Mouse (Mus musculus): ENCODE data around the gene Ago1. TPM values are rescaled to one million over a fixed set of nuclear protein-coding genes. Genes with fewer than 3 reads are reported as not detected.

The Ago1 gene
- total and polyA plus RNA-seq, 2 experiments from 2014 or later = 6.4 to 36.3 TPM

GRCm38 (mm10) chr4:126502977-126503309 is 34.6 kb upstream of the Ago1 start:
- DNase-seq (ENCODE audit: low spot score) (no peak), ATAC-seq (ENCODE audit: low FRiP score) (no peak)
- Histone ChIP-seq H3K4me3 (ENCODE audit: low read depth, low read length) (no peak overlapping the region), H3K4me2 (ENCODE audit: low read depth, low read length, poor library complexity, severe bottlenecking) (no peak overlapping the region), H3K9me3 (ENCODE audit: low read length) (no peaks in the 10 kb centered on the region), H3K9ac (replicated peaks; ENCODE audit: low read length, poor library complexity, severe bottlenecking) (no peak overlapping the region), H3K27ac (ENCODE audit: low read depth, low read length) (no peak overlapping the region), H3K36me3 (ENCODE audit: insufficient read depth, low read length) (peaks cover 41% of the 10 kb centered on the region), H3K4me1 (ENCODE audit: insufficient read depth, low read length) (no peaks in the 10 kb centered on the region), H3K27me3 (ENCODE audit: insufficient read depth, low read length) (no peaks in the 10 kb centered on the region)
- WGBS = 59% methylated on average over 8 of the region's 8 CpGs
- no peak for TF ChIP-seq CTCF (IDR thresholded peaks at IDR 0.05)

DNA sequence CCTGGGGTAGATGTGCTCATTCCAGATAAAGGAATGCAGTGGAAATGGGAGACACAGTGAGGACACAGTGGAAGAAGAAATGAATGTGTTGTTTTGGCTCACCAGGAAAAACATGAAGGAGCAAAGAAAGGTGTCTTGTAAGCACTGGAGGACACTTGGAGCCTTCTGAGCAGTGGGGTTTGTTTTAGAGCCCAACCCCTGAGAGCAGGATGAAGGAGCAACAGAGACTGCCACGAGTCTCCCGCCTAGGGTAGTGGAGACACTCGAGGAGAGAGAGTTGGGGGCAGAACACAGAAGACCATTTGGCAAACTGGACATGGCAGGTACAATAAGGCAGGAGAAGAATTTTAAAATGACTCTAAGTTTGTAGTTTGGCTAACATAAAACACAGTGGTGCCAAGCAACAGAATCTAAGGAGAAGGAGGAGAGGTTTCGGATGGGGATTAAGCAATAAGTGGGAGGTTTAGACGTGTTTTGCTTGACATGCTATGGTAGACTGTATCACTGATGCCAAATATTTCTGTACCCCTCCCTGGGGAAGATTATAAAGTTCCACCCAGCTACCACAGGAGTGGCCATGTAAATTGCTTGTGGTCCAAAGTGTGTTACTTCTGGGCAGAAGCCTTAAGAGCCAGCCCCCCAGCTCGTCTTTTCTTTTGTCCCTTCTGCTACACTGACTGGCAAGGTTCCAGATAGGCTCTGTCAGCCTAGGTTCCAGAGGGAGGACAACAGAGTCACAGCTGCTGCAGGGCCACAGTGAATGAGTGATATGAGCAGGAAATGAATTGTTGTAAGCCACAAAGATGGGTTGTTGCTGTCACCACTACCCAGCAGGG is 34.0 kb upstream of the Ago1 start:
- peaks cover 42% of the 10 kb centered on the region for H3K36me3 ChIP-seq (ENCODE audit: insufficient read depth, low read length)

GRCm38 (mm10) chr4:126498601-126499000 is 30.2 kb upstream of the Ago1 start:
- Histone ChIP-seq H3K4me2 (ENCODE audit: low read depth, low read length, poor library complexity, severe bottlenecking) (no peak overlapping the region), H3K27me3 (ENCODE audit: insufficient read depth, low read length) (no peaks in the 10 kb centered on the region), H3K36me3 (ENCODE audit: insufficient read depth, low read length) (peaks cover 29% of the 10 kb centered on the region), H3K9ac (replicated peaks; ENCODE audit: low read length, poor library complexity, severe bottlenecking) (no peak overlapping the region), H3K9me3 (ENCODE audit: low read length) (no peaks in the 10 kb centered on the region), H3K27ac (ENCODE audit: low read depth, low read length) (no peak overlapping the region), H3K4me1 (ENCODE audit: insufficient read depth, low read length) (no peaks in the 10 kb centered on the region), H3K4me3 (ENCODE audit: low read depth, low read length) (no peak overlapping the region)
- WGBS = 85% methylated on average over 1 of the region's 1 CpGs
- ATAC-seq (ENCODE audit: low FRiP score) = no peak
- no peak for TF ChIP-seq CTCF (IDR thresholded peaks at IDR 0.05)
- DNase-seq (ENCODE audit: low spot score) = no peak

More for the DNA sequence above, 34.0 kb upstream of the Ago1 start:
- TF ChIP-seq CTCF (IDR thresholded peaks at IDR 0.05) = no peak
- Histone ChIP-seq H3K27ac (ENCODE audit: low read depth, low read length) (no peak overlapping the region), H3K9me3 (ENCODE audit: low read length) (no peaks in the 10 kb centered on the region), H3K4me2 (ENCODE audit: low read depth, low read length, poor library complexity, severe bottlenecking) (no peak overlapping the region), H3K4me3 (ENCODE audit: low read depth, low read length) (no peak overlapping the region), H3K27me3 (ENCODE audit: insufficient read depth, low read length) (no peaks in the 10 kb centered on the region), H3K9ac (replicated peaks; ENCODE audit: low read length, poor library complexity, severe bottlenecking) (no peak overlapping the region), H3K4me1 (ENCODE audit: insufficient read depth, low read length) (no peaks in the 10 kb centered on the region)
- no peak for ATAC-seq (ENCODE audit: low FRiP score)
- 59% methylated on average over 6 of the region's 6 CpGs for WGBS
- DNase-seq (ENCODE audit: low spot score) = peak; percentile 19

GRCm38 (mm10) chr4:126496963-126497362 is 28.6 kb upstream of the Ago1 start:
- TF ChIP-seq CTCF (IDR thresholded peaks at IDR 0.05) = no peak
- Histone ChIP-seq H3K27me3 (ENCODE audit: insufficient read depth, low read length) (no peaks in the 10 kb centered on the region), H3K4me2 (ENCODE audit: low read depth, low read length, poor library complexity, severe bottlenecking) (no peak overlapping the region), H3K36me3 (ENCODE audit: insufficient read depth, low read length) (peaks cover 31% of the 10 kb centered on the region), H3K9me3 (ENCODE audit: low read length) (no peaks in the 10 kb centered on the region), H3K4me1 (ENCODE audit: insufficient read depth, low read length) (no peaks in the 10 kb centered on the region), H3K4me3 (ENCODE audit: low read depth, low read length) (no peak overlapping the region), H3K9ac (replicated peaks; ENCODE audit: low read length, poor library complexity, severe bottlenecking) (no peak overlapping the region), H3K27ac (ENCODE audit: low read depth, low read length) (no peak overlapping the region)
- no peak for DNase-seq (ENCODE audit: low spot score)
- no peak for ATAC-seq (ENCODE audit: low FRiP score)
- WGBS = 85% methylated on average over 2 of the region's 2 CpGs

DNA sequence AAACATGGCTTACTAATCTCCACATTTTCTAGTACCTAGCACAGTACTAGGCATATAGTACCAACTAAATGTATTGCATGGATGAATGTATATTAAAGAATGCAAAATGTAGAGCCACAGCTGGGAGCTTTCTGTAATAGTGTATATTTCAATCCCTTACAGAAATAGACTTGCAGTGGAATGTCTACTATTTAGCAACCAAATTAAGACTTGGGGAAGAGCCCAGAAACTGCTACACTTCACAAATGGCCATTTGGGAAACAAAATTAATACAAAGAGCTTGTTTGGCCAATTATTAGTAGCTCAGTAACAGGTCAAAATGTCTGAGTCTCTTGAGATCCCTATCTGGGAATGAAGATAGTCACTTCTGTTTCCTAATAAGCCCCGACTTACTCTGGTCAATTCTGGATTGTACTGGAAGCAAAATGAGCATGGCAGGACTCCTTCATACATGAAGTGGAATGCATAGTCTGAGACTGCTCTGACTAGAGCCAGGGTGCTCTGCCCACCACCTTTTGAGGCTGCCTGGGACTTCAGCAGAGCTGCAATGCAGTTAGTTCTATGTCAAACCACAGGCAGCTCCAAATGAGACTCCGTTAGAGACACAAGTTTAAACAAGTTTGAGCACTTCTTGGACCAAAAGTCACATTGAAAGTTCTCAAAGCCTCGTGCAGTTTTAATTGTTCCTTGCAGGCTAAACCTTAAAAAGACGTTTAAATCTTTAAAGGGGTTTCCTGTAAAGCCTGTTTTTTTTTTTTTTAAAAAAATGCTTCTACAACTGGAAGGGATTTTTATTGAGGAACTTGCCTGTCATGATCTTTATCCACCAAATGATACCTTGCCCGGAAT is 27.8 kb upstream of the Ago1 start:
- WGBS = 80% methylated on average over 5 of the region's 5 CpGs

GRCm38 (mm10) chr4:126495453-126495852 is 27.1 kb upstream of the Ago1 start:
- WGBS = 71% methylated on average over 5 of the region's 5 CpGs
- no peak overlapping the region for H3K9ac ChIP-seq (replicated peaks; ENCODE audit: low read length, poor library complexity, severe bottlenecking)
- no peaks in the 10 kb centered on the region for H3K9me3 ChIP-seq (ENCODE audit: low read length)
- no peak overlapping the region for H3K4me2 ChIP-seq (ENCODE audit: low read depth, low read length, poor library complexity, severe bottlenecking)
- TF ChIP-seq CTCF (IDR thresholded peaks at IDR 0.05) = no peak
- H3K4me1 ChIP-seq (ENCODE audit: insufficient read depth, low read length) = no peaks in the 10 kb centered on the region
- no peak overlapping the region for H3K4me3 ChIP-seq (ENCODE audit: low read depth, low read length)
- no peak overlapping the region for H3K27ac ChIP-seq (ENCODE audit: low read depth, low read length)
- ATAC-seq (ENCODE audit: low FRiP score) (no peak), DNase-seq (ENCODE audit: low spot score) (no peak)
- H3K27me3 ChIP-seq (ENCODE audit: insufficient read depth, low read length) = no peaks in the 10 kb centered on the region
- H3K36me3 ChIP-seq (ENCODE audit: insufficient read depth, low read length) = peaks cover 33% of the 10 kb centered on the region

More for the DNA sequence above, 27.8 kb upstream of the Ago1 start:
- Histone ChIP-seq H3K9ac (replicated peaks; ENCODE audit: low read length, poor library complexity, severe bottlenecking) (no peak overlapping the region), H3K27ac (ENCODE audit: low read depth, low read length) (no peak overlapping the region), H3K36me3 (ENCODE audit: insufficient read depth, low read length) (peaks cover 31% of the 10 kb centered on the region), H3K4me3 (ENCODE audit: low read depth, low read length) (no peak overlapping the region), H3K4me1 (ENCODE audit: insufficient read depth, low read length) (no peaks in the 10 kb centered on the region), H3K27me3 (ENCODE audit: insufficient read depth, low read length) (no peaks in the 10 kb centered on the region), H3K4me2 (ENCODE audit: low read depth, low read length, poor library complexity, severe bottlenecking) (no peak overlapping the region), H3K9me3 (ENCODE audit: low read length) (no peaks in the 10 kb centered on the region)
- no peak for TF ChIP-seq CTCF (IDR thresholded peaks at IDR 0.05)
- DNase-seq (ENCODE audit: low spot score) = no peak
- ATAC-seq (ENCODE audit: low FRiP score) = no peak
